Mouse (Mus musculus): ENCODE results near the gene Rasgef1a. TPM values are rescaled to one million over a fixed set of nuclear protein-coding genes. Genes with fewer than 3 reads are reported as not detected.

The Rasgef1a gene
- total and polyA plus RNA-seq, 3 experiments = 0.04 to 0.19 TPM; not detected in 1

- H3K4me3 ChIP-seq (ENCODE audit: control insufficient read depth in 1 of 2, insufficient read depth in 1 of 2, low read depth in 2 of 2, low read length in 2 of 2) = no peak overlapping the region
- TF ChIP-seq E2F4 (IDR thresholded peaks at IDR 0.05; ENCODE audit: borderline replicate concordance, low read depth, low read length) (no peak), POLR2A (IDR thresholded peaks at IDR 0.05; ENCODE audit: control insufficient read depth in 1 of 2, insufficient read depth in 1 of 2, low read depth in 1 of 2, low read length in 2 of 2, poor library complexity in 1 of 2) (no peak), SMC3 (IDR thresholded peaks at IDR 0.05; ENCODE audit: low read depth, low read length) (no peak), ZNF384 (IDR thresholded peaks at IDR 0.05; ENCODE audit: low read depth, low read length) (no peak), ZKSCAN1 (IDR thresholded peaks at IDR 0.05; ENCODE audit: low read depth, low read length) (no peak), MXI1 (IDR thresholded peaks at IDR 0.05; ENCODE audit: low read depth, low read length) (no peak), MAFK (IDR thresholded peaks at IDR 0.05; ENCODE audit: borderline replicate concordance, low read depth, low read length) (no peak), USF2 (IDR thresholded peaks at IDR 0.05; ENCODE audit: borderline replicate concordance in 1 of 2, insufficient read depth in 1 of 2, low read depth in 1 of 2, low read length in 2 of 2) (no peak), ELF1 (IDR thresholded peaks at IDR 0.05; ENCODE audit: low read depth, low read length) (no peak), NRF1 (IDR thresholded peaks at IDR 0.05; ENCODE audit: insufficient read depth, low read depth, low read length, poor library complexity, severe bottlenecking) (no peak), MEF2A (IDR thresholded peaks at IDR 0.05; ENCODE audit: extremely low read depth, insufficient replicate concordance, low read depth, low read length, poor library complexity, severe bottlenecking) (no peak)
- H3K9me3 ChIP-seq (replicated peaks; ENCODE audit: insufficient read depth, low read length) = no peaks in the 10 kb centered on the region
- no peaks in the 10 kb centered on the region for H3K4me1 ChIP-seq (ENCODE audit: control insufficient read depth in 1 of 2, insufficient read depth in 2 of 2, low read length in 2 of 2)
- no peak overlapping the region for H3K9ac ChIP-seq (ENCODE audit: control insufficient read depth, low read depth, low read length, poor library complexity, severe bottlenecking)
- H3K79me2 ChIP-seq (ENCODE audit: control insufficient read depth, insufficient read depth, low read length, poor library complexity) = no peaks in the 10 kb centered on the region
- no peaks in the 10 kb centered on the region for H3K27me3 ChIP-seq (ENCODE audit: control insufficient read depth in 1 of 2, insufficient read depth in 2 of 2, low read length in 2 of 2)
- no peak overlapping the region for H3K27ac ChIP-seq (ENCODE audit: control insufficient read depth, low read depth, low read length)
- no peak for DNase-seq (ENCODE audit: low read depth, low spot score)
- H3K36me3 ChIP-seq (ENCODE audit: control insufficient read depth in 1 of 2, insufficient read depth in 2 of 2, low read length in 2 of 2) = no peaks in the 10 kb centered on the region
These were observed 4.7 kb downstream of the Rasgef1a start for GRCm38 (mm10) chr6:118015971-118016370.

DNA sequence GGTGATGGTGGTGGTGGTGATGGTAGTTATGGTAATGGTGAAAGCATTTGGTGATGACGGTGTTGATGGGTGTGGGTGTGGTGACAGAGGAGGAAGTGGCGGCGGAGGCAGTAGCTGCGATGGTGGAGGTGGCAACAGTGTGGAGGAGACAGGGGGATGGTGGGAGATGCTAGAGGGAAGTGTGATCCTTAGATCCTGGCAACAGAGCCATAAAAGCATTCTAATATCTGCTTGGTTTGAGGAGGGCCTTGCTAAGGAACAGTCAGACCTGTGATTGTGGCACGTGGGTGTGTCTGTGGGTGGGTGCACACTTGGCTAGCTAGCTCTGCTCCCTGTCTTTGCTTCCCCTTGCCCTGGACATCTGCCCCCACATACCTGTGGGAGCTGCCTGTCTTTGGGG, 7.4 kb downstream of the Rasgef1a start:
- H3K36me3 ChIP-seq (ENCODE audit: control insufficient read depth in 1 of 2, insufficient read depth in 2 of 2, low read length in 2 of 2) = no peaks in the 10 kb centered on the region
- no peaks in the 10 kb centered on the region for H3K27me3 ChIP-seq (ENCODE audit: control insufficient read depth in 1 of 2, insufficient read depth in 2 of 2, low read length in 2 of 2)
- no peak overlapping the region for H3K27ac ChIP-seq (ENCODE audit: control insufficient read depth, low read depth, low read length)
- H3K4me3 ChIP-seq (ENCODE audit: control insufficient read depth in 1 of 2, insufficient read depth in 1 of 2, low read depth in 2 of 2, low read length in 2 of 2) = no peak overlapping the region
- no peak for DNase-seq (ENCODE audit: low read depth, low spot score)
- H3K79me2 ChIP-seq (ENCODE audit: control insufficient read depth, insufficient read depth, low read length, poor library complexity) = no peaks in the 10 kb centered on the region
- no peaks in the 10 kb centered on the region for H3K9me3 ChIP-seq (replicated peaks; ENCODE audit: insufficient read depth, low read length)
- TF ChIP-seq BHLHE40 (IDR thresholded peaks at IDR 0.05; ENCODE audit: borderline replicate concordance, low read depth, low read length) (no peak), EP300 (IDR thresholded peaks at IDR 0.05; ENCODE audit: low read depth in 1 of 2, low read length in 2 of 2) (no peak), TCF12 (IDR thresholded peaks at IDR 0.05; ENCODE audit: low read depth, low read length) (no peak), TAL1 (IDR thresholded peaks at IDR 0.05; ENCODE audit: low read length) (no peak), MYB (IDR thresholded peaks at IDR 0.05; ENCODE audit: low read depth, low read length) (no peak), RCOR1 (IDR thresholded peaks at IDR 0.05; ENCODE audit: low read depth, low read length) (no peak), CTCF (IDR thresholded peaks at IDR 0.05 in 2 of 3, conservative IDR thresholded peaks at IDR 0.05 in 1 of 3; ENCODE audit: control insufficient read depth in 1 of 3, insufficient read depth in 1 of 3, low read depth in 2 of 3, low read length in 3 of 3, poor library complexity in 1 of 3, severe bottlenecking in 1 of 3) (no peak), KAT2A (conservative IDR thresholded peaks at IDR 0.05; ENCODE audit: low read depth, low read length) (no peak), MAX (IDR thresholded peaks at IDR 0.05; ENCODE audit: low read length) (no peak), ELF1 (IDR thresholded peaks at IDR 0.05; ENCODE audit: low read depth, low read length) (no peak)
- no peak overlapping the region for H3K9ac ChIP-seq (ENCODE audit: control insufficient read depth, low read depth, low read length, poor library complexity, severe bottlenecking)
- H3K4me1 ChIP-seq (ENCODE audit: control insufficient read depth in 1 of 2, insufficient read depth in 2 of 2, low read length in 2 of 2) = no peaks in the 10 kb centered on the region
